Mouse (Mus musculus) neural tube, embryonic 15.5 days (tissue): ENCODE measurements around the gene Abi3bp. TPM values are rescaled to one million over a fixed set of nuclear protein-coding genes. Genes with fewer than 3 reads are reported as not detected.

Experiments
- ATAC-seq: fragments of 200-750 bp; cut with Nextera tagmentation; 2 replicates; pipeline ENCODE4 v1.8.0; 2017; ENCODE audit warnings: mild to moderate bottlenecking, moderate TSS enrichment, moderate library complexity; ENCODE audit not compliant: low FRiP score
- H3K27ac ChIP-seq: fragments of 300-500 bp; sonication (generic); replicated peaks from 2 replicates; pipeline ENCODE4 v1.5.1; 2015; ENCODE audit warnings: mild to moderate bottlenecking, inconsistent platforms
- H3K27me3 ChIP-seq: fragments of 300-500 bp; sonication (generic); replicated peaks from 2 replicates; pipeline ENCODE4 v1.6.1; 2015; ENCODE audit warnings: inconsistent platforms
- H3K36me3 ChIP-seq: fragments of 300-500 bp; sonication (generic); 2 replicates; pipeline ENCODE4 v1.6.1; 2015; ENCODE audit warnings: inconsistent platforms
- H3K4me1 ChIP-seq: fragments of 300-500 bp; sonication (generic); 2 replicates; pipeline ENCODE4 v1.6.1; 2015; ENCODE audit warnings: inconsistent platforms
- H3K4me2 ChIP-seq: fragments of 300-500 bp; sonication (generic); 2 replicates; pipeline ENCODE4 v1.6.1; 2015; ENCODE audit warnings: inconsistent platforms, mild to moderate bottlenecking, moderate library complexity
- H3K4me3 ChIP-seq: fragments of 300-500 bp; sonication (generic); replicated peaks from 2 replicates; pipeline ENCODE4 v1.5.1; 2015; ENCODE audit warnings: mild to moderate bottlenecking, inconsistent platforms
- H3K9ac ChIP-seq: fragments of 300-500 bp; sonication (generic); replicated peaks from 2 replicates; pipeline ENCODE4 v1.6.1; 2015; ENCODE audit warnings: mild to moderate bottlenecking, inconsistent platforms
- H3K9me3 ChIP-seq: fragments of 300-500 bp; sonication (generic); replicated peaks from 2 replicates; pipeline ENCODE4 v1.6.1; 2016; ENCODE audit warnings: inconsistent platforms
- WGBS: fragments of 180-500 bp; shearing (Covaris S2); methylation state at CpG from one replicate; pipeline ENCODE4 v1.1.7; 2015; ENCODE audit warnings: mixed read lengths; 5-methylcytosine and 5-hydroxymethylcytosine counted together
- polyA plus RNA-seq: library from polyadenylated mRNA; unstranded; fragments of >200 nt; fragmentation: Nextera tagmentation; extraction: Ambion mirVana; gene quantifications from 2 replicates; pipeline ENCODE4 v1.2.1, GENCODE M21; 2015

Abi3bp gene
- polyA plus RNA-seq, 1 experiment from 2014 or later, result 2.2 TPM

GRCm38 (mm10) chr16:56518024-56518423, 40.3 kb downstream of the Abi3bp start:
- Histone ChIP-seq H3K9me3 (no peaks in the 10 kb centered on the region), H3K9ac (no peak overlapping the region), H3K4me2 (no peak overlapping the region), H3K4me3 (no peak overlapping the region), H3K36me3 (no peaks in the 10 kb centered on the region), H3K4me1 (no peaks in the 10 kb centered on the region), H3K27me3 (no peaks in the 10 kb centered on the region), H3K27ac (no peak overlapping the region)
- no peak for ATAC-seq
- 88% methylated on average over 9 of the region's 9 CpGs for WGBS

DNA sequence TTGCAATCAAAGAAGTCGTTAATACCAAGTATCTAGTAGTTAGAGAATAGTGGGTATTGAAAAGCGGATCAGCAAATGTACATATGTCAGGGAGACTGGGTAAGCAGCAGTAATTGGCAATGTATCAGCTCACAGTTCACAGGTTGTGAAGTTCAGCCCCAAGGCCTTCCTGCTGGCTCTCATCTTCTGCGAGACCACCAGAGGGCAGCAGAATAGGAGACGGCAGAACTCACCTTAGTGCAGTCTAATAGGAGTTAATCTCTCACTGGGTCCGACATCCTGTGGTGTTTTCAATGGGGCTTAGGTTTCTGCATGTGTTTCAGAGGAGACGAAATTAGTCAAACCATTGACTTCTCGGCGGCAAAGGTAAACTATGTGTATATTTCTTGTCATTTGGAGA, 46.7 kb downstream of the Abi3bp start:
- Histone ChIP-seq H3K36me3 (no peaks in the 10 kb centered on the region), H3K9me3 (no peaks in the 10 kb centered on the region), H3K27ac (no peak overlapping the region), H3K4me2 (no peak overlapping the region), H3K9ac (no peak overlapping the region), H3K27me3 (no peaks in the 10 kb centered on the region), H3K4me1 (no peaks in the 10 kb centered on the region), H3K4me3 (no peak overlapping the region)
- 45% methylated on average over 8 of the region's 8 CpGs for WGBS
- ATAC-seq, result no peak

DNA sequence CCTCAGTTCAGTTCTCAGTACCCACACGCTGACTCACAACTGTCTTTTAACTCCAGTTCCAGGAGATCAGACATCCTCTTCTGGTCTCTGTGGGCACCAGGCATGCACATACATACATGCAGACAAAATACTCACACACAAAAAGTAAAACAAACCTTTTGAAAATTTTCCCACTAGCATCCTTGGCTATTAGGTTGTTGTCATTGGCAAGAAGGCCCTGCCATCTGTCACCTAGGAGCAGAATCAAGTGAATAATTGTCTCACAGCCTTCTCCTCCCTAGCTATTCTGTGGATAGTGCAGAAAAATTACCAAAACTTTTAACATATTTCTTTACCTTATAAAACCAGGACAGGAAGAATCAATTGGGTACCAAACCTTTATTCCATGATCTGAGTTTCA, 48.8 kb downstream of the Abi3bp start:
- no peak overlapping the region for H3K27ac ChIP-seq
- H3K4me1 ChIP-seq, result no peaks in the 10 kb centered on the region
- H3K36me3 ChIP-seq, result no peaks in the 10 kb centered on the region
- no peak overlapping the region for H3K9ac ChIP-seq
- 95% methylated on average over 1 of the region's 1 CpGs for WGBS
- no peak for ATAC-seq
- no peaks in the 10 kb centered on the region for H3K9me3 ChIP-seq
- no peak overlapping the region for H3K4me2 ChIP-seq
- no peak overlapping the region for H3K4me3 ChIP-seq
- H3K27me3 ChIP-seq, result no peaks in the 10 kb centered on the region

GRCm38 (mm10) chr16:56528079-56528688, 50.5 kb downstream of the Abi3bp start:
- no peaks in the 10 kb centered on the region for H3K9me3 ChIP-seq
- WGBS, result 76% methylated on average over 3 of the region's 3 CpGs
- H3K4me2 ChIP-seq, result no peak overlapping the region
- no peak overlapping the region for H3K27ac ChIP-seq
- H3K4me3 ChIP-seq, result no peak overlapping the region
- H3K36me3 ChIP-seq, result no peaks in the 10 kb centered on the region
- H3K9ac ChIP-seq, result no peak overlapping the region
- no peaks in the 10 kb centered on the region for H3K27me3 ChIP-seq
- H3K4me1 ChIP-seq, result no peaks in the 10 kb centered on the region
- ATAC-seq, result no peak

- Histone ChIP-seq H3K9me3 (no peaks in the 10 kb centered on the region), H3K36me3 (no peaks in the 10 kb centered on the region)
These were observed 101.9 kb downstream of the Abi3bp start for GRCm38 (mm10) chr16:56579536-56579935.

GRCm38 (mm10) chr16:56593581-56593980, 115.9 kb downstream of the Abi3bp start:
- Histone ChIP-seq H3K9ac (no peak overlapping the region), H3K4me2 (no peak overlapping the region), H3K4me3 (no peak overlapping the region), H3K36me3 (no peaks in the 10 kb centered on the region), H3K9me3 (no peaks in the 10 kb centered on the region), H3K27me3 (no peaks in the 10 kb centered on the region), H3K27ac (no peak overlapping the region), H3K4me1 (no peaks in the 10 kb centered on the region)
- ATAC-seq, result no peak
- 86% methylated on average over 5 of the region's 5 CpGs for WGBS

More at GRCm38 (mm10) chr16:56579536-56579935, 101.9 kb downstream of the Abi3bp start:
- 76% methylated on average over 1 of the region's 1 CpGs for WGBS
- Histone ChIP-seq H3K9ac (no peak overlapping the region), H3K4me2 (no peak overlapping the region), H3K27ac (no peak overlapping the region), H3K4me3 (no peak overlapping the region), H3K27me3 (no peaks in the 10 kb centered on the region), H3K4me1 (no peaks in the 10 kb centered on the region)
- no peak for ATAC-seq

- no peak for ATAC-seq
- 72% methylated on average over 6 of the region's 6 CpGs for WGBS
These were observed 117.2 kb downstream of the Abi3bp start for GRCm38 (mm10) chr16:56594866-56595265.

GRCm38 (mm10) chr16:56598427-56598826, 120.7 kb downstream of the Abi3bp start:
- Histone ChIP-seq H3K27me3 (no peaks in the 10 kb centered on the region), H3K4me3 (no peak overlapping the region), H3K4me1 (no peaks in the 10 kb centered on the region), H3K36me3 (no peaks in the 10 kb centered on the region), H3K9ac (no peak overlapping the region), H3K9me3 (no peaks in the 10 kb centered on the region), H3K27ac (no peak overlapping the region), H3K4me2 (no peak overlapping the region)
- ATAC-seq, result no peak
- 86% methylated on average over 4 of the region's 4 CpGs for WGBS

More at GRCm38 (mm10) chr16:56594866-56595265, 117.2 kb downstream of the Abi3bp start:
- H3K9ac ChIP-seq, result no peak overlapping the region
- H3K4me2 ChIP-seq, result no peak overlapping the region
- no peaks in the 10 kb centered on the region for H3K36me3 ChIP-seq
- H3K27me3 ChIP-seq, result no peaks in the 10 kb centered on the region
- no peak overlapping the region for H3K4me3 ChIP-seq
- H3K27ac ChIP-seq, result no peak overlapping the region
- H3K9me3 ChIP-seq, result no peaks in the 10 kb centered on the region
- no peaks in the 10 kb centered on the region for H3K4me1 ChIP-seq

- H3K4me1 ChIP-seq, result no peaks in the 10 kb centered on the region
- H3K9me3 ChIP-seq, result no peaks in the 10 kb centered on the region
- no peak overlapping the region for H3K27ac ChIP-seq
- H3K36me3 ChIP-seq, result no peaks in the 10 kb centered on the region
- H3K4me3 ChIP-seq, result no peak overlapping the region
- no peak overlapping the region for H3K9ac ChIP-seq
- 97% methylated on average over 1 of the region's 1 CpGs for WGBS
- no peak overlapping the region for H3K4me2 ChIP-seq
- no peaks in the 10 kb centered on the region for H3K27me3 ChIP-seq
- no peak for ATAC-seq
These were observed 124.7 kb downstream of the Abi3bp start for GRCm38 (mm10) chr16:56602394-56602793.

- Histone ChIP-seq H3K9ac (no peak overlapping the region), H3K27ac (no peak overlapping the region), H3K9me3 (no peaks in the 10 kb centered on the region), H3K4me2 (no peak overlapping the region), H3K36me3 (no peaks in the 10 kb centered on the region), H3K4me1 (no peaks in the 10 kb centered on the region), H3K27me3 (no peaks in the 10 kb centered on the region), H3K4me3 (no peak overlapping the region)
- 90% methylated on average over 8 of the region's 8 CpGs for WGBS
- no peak for ATAC-seq
These were observed 132.9 kb downstream of the Abi3bp start for GRCm38 (mm10) chr16:56610572-56610971.

DNA sequence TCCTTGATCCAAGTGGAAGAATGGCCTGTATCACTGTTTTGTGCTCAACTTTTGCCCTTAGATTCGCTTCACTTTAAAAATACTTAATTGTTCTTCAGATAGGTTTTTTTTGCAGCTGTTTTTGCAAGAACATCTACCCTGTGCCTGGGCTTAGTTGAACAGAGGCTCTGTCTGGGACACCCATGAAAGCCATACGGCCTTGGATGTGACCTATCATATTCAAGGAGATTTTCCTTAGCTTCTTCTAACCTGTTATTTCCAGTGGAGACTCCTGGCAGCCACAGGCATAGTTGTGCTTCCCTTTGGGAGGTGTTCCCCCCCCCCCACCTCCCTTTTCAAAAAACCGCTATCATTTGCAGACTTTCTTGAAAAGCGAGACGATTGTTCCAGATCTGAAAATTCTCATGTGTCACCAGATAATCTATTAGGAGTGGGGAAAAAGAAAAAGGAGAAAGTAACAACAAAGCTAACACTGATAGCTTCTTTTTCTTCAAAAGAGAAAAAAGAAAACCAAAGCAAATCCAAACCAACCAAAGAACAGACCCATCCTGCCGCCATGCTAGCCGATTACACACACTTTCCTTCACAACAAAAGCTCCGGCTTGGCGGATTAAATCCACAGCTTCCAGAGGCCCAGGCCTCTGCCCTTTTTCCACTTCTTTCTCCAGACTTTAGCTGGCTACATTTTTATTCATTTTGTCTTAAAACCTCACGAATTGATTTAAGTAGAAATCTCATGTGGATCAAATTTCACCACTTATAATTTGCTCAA, 133.6 kb downstream of the Abi3bp start:
- no peak for ATAC-seq
- Histone ChIP-seq H3K9me3 (no peaks in the 10 kb centered on the region), H3K4me1 (no peaks in the 10 kb centered on the region), H3K27me3 (no peaks in the 10 kb centered on the region), H3K27ac (no peak overlapping the region), H3K9ac (no peak overlapping the region), H3K4me2 (no peak overlapping the region), H3K36me3 (no peaks in the 10 kb centered on the region), H3K4me3 (no peak overlapping the region)
- WGBS, result 64% methylated on average over 10 of the region's 10 CpGs

DNA sequence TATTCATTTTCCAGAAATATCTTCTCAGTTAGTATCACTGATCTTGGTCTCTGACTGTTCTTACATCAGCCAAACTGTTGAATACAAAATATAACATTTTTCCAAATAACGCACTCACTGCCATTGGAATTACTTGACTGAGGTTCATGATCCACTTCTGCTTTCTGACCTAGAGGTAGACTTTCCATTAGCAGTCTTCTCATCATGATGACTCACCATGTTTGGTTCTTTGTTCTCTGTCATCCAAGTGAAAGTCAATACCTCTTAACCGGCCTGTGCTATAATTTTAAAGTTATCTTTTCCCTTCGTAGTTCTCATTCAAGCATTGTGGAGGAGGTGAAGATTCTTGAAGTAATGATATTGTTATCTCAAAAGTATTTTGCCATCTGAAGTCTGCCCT, 160.9 kb downstream of the Abi3bp start:
- Histone ChIP-seq H3K27ac (no peak overlapping the region), H3K36me3 (no peaks in the 10 kb centered on the region), H3K4me2 (no peak overlapping the region), H3K4me3 (no peak overlapping the region), H3K9me3 (no peaks in the 10 kb centered on the region), H3K9ac (no peak overlapping the region), H3K4me1 (no peaks in the 10 kb centered on the region), H3K27me3 (no peaks in the 10 kb centered on the region)
- WGBS, result 94% methylated on average over 3 of the region's 3 CpGs
- no peak for ATAC-seq
